Mouse (Mus musculus) gastrocnemius, adult 2 months (tissue): ENCODE data around the gene Srpk1. TPM values are rescaled to one million over a fixed set of nuclear protein-coding genes. Genes with fewer than 3 reads are reported as not detected.

Experiments used
- DNase-seq: peaks from one replicate; pipeline ENCODE4 v3.0.0; 2022
- H3K27ac ChIP-seq: fragments of 200-600 bp; 2 replicates; pipeline ENCODE4 v1.8.1; 2022; ENCODE audit warnings: mild to moderate bottlenecking
- H3K4me3 ChIP-seq: fragments of 200-600 bp; 2 replicates; pipeline ENCODE4 v1.8.1; 2022; ENCODE audit warnings: mild to moderate bottlenecking, moderate library complexity
- CTCF ChIP-seq: fragments of 200-600 bp; IDR thresholded peaks from 2 replicates; pipeline ENCODE4 v1.8.1; 2022; ENCODE audit warnings: antibody characterized with exemption, mild to moderate bottlenecking, moderate library complexity
- intact Hi-C: fragments of 180-260 bp; cut with DNase I; formaldehyde crosslinking; loops from one replicate; pipeline ENCODE4 v1.15.1; 2025
- total RNA-seq, 2 experiments: library from RNA; stranded (reverse); gene quantifications; 2 replicates each; pipeline ENCODE4 v1.2.3; 2021

Gene Srpk1
- total RNA-seq, 2 experiments from 2014 or later, result 28.0 to 39.7 TPM

DNA sequence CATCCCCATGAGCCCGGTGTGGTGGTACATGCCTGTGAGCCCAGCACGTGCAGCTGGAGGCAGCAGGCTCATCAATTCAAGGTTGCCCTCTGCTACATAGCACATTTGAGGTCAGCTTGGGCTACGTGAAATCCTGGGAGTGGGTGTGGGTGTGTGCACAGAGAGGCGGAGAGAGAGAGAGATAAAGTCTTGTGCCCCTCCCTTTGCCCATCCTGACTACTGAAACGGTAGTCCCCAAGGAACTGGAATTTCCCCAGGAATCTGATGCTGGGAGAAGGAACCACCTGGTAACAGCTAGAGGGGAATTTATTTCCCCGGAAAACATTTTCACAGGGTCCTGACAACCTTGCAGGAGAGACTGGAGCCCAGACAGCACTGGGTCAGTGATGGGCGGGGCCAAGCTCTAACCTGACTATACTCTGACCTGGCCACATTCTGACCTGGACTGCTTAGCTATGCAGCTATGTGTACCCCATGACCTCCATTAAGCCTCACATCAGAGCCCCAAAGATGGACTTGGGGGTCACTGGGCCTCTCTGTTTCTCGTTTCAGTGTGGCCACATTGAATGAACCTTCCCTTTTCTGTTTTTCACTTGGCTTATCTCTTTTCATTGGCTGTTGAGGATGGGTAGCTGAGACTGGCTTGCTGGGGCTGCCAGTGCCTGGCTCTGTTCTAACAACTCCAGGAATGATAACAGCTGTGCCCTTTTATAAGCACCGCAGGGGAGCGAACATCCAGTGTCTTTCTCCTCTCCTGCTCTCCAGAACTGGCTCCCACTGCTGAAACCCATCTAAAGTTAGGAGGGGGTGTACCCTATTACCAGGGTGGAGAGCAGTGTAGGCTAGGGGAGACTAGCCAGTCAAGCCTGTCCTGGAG is 6.0 kb upstream of the Srpk1 start:
- intact Hi-C loops, result no loop called here
- Histone ChIP-seq H3K4me3 (no peak overlapping the region), H3K27ac (no peak overlapping the region)
- no peak for DNase-seq
- no peak for TF ChIP-seq CTCF

DNA sequence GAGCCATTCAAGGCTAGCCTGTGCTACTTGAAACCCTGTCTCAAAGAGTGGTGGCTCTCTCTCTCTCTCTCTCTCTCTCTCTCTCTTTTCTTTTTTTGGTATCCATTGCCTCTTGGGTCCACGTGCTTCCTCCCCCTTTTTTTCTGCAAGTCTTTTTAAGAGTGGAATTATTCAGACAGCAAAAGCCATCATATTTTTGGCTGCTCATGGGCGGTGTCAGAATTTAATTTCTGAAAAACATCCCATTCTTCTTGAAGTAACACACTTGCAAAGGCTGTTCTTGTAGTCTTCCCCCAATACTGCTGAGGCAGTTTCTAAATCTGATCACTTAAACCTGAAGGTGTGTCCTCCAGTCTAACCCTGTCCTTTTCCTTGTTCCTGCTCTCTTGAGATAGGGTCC is 4.4 kb upstream of the Srpk1 start:
- H3K4me3 ChIP-seq, result no peak overlapping the region
- H3K27ac ChIP-seq, result no peak overlapping the region
- intact Hi-C loops, result no loop called here
- no peak for DNase-seq
- TF ChIP-seq CTCF, result no peak

DNA sequence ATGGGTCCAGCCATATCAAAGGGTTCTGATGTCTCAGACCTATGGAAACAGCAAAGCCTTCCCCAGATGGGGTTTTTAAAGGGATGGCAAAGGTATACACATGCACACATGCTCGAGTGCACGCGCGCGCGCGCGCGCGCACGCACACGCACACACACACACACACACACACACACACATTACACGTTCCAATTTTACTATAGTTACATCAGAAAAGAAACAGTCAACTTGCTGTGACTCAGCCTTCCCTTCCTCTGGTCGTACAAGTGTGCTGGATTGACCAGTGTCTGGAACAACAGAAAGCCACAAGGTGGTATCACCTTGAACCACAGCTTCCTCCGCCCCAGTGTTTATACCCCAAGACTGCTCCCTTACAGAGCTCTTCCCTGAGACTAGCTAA is 2.8 kb upstream of the Srpk1 start:
- Histone ChIP-seq H3K4me3 (no peak overlapping the region), H3K27ac (no peak overlapping the region)
- DNase-seq, result no peak
- TF ChIP-seq CTCF, result no peak
- intact Hi-C loops, result no loop called here

DNA sequence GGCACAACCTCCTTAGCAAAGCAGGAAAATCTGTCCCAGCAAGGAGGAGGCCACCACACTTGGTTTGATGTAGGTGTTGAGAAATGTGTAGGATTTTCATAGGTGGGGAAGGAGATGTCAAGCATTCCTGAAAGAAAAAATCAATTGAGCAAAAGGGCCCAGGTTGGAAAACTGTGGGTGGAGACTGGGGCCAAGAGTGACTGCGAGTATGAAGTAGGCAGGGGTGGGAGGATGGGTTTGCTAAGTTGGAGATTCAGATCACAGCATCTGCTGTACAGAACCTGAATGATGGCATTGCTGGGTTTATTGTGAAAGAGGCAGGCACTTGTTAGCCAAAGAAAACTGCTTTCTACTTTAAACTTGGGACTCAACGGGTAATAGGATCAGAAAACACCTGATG is 2.3 kb upstream of the Srpk1 start:
- intact Hi-C loops, result no loop called here
- TF ChIP-seq CTCF, result no peak
- H3K27ac ChIP-seq, result no peak overlapping the region
- DNase-seq, result no peak
- no peak overlapping the region for H3K4me3 ChIP-seq

DNA sequence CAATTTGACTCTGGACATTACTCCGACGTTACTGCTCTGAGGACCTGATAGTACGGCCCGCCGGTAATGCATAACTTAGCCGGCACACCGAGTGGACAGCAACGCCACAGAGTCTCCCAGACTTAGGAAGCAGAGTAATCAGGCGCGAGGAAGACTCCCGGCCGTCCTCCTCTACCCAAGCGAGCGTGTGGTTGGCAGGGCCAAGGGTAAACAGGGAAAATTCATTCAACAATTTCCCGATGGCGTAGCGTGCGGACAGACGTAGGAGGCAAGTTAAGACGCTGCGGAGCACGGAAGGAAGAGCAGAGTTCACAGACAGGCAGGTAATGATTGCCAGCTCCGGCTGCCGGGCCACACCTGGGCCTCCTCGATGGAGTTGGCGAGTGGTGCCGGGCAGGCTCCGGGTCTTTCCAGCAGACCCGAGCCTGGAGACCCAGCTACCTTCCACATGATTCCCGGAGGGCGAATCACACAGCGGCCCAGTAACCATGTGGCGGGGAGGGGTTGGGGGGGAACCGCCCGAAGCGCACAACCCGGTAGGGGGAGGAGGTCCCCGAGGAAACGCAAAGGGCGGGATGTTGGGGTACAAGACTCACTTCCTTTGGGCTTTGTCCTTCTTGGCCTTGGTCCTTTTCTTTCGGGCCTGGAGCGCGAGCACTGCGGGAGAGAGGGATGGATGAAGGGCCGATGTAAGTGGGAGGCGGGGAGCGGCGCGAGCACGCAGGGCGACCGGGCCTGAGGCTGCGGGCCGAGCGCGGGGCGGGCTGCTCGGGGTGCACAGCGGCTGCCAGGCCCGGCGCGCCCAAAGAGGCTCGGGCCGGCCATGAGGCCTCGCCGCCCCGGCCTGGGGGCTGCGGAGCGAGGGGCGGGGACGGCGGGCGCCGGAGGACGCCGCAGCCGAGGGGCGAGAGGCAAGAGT is 869 bp downstream of the Srpk1 start:
- peak overlapping the region; percentile 93 for H3K27ac ChIP-seq
- peak; percentile 62 for DNase-seq
- H3K4me3 ChIP-seq, result peak overlapping the region; percentile 89
- no peak for TF ChIP-seq CTCF
- intact Hi-C loops, result no loop called here

DNA sequence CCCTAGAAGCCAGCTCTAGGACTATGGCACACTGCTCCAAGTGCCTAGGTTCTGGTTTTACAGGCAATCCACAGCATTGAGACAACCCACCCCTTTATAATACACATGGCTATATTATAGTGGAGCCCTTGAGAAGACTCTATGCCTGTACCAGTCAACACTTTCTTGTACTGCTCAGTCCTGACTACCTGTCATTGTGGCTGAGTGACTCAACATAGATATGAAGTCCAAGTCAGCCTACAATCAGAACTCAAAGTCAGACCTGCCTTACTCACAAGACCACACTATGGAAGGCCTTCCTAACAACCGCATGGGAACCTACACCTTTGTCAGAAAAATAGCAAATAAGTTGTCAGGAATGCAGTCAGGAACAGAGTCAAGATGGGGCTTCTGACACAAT is 3.7 kb downstream of the Srpk1 start:
- Histone ChIP-seq H3K27ac (no peak overlapping the region), H3K4me3 (no peak overlapping the region)
- no peak for TF ChIP-seq CTCF
- intact Hi-C loops, result no loop called here
- no peak for DNase-seq

DNA sequence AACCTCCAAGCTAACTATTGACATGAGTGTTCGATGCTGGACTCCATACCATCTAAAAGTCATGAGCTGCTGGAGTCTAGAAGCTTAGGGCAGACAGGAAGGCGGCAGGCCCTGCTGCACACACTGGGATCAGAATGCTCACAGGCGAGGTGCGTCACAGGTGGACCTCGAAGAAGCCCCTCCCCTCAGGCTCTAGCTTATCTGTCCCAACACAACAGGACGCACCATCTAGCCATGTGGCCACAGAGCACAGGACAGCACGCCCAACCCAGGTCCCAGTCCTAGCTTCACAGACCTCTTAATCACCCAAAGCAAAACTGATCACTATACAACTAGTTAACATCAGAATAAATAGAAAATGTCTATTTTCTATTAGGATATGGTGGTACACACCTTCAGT is 4.4 kb downstream of the Srpk1 start:
- intact Hi-C loops, result no loop called here
- Histone ChIP-seq H3K4me3 (no peak overlapping the region), H3K27ac (no peak overlapping the region)
- DNase-seq, result no peak
- TF ChIP-seq CTCF, result no peak

DNA sequence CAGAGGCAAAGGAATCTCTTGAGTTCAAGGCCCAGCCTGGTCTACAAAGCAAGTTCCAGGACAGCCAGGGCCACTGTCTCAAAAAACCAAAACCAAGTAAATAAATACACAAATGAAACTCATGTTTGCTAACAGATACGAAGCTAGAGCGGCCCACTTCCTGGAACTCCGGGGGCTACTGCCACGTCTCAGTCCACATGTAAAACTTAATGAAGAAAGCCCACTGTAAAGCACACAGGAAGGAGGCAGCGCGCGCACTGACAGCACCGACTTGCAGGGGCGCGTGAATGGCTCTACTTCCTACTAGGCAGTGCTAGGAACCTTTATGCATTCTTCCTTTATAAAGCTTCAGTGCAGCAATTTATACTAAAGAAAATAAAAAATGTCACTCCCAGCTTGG is 4.9 kb downstream of the Srpk1 start:
- Histone ChIP-seq H3K27ac (no peak overlapping the region), H3K4me3 (no peak overlapping the region)
- DNase-seq, result no peak
- TF ChIP-seq CTCF, result no peak
- intact Hi-C loops, result no loop called here

DNA sequence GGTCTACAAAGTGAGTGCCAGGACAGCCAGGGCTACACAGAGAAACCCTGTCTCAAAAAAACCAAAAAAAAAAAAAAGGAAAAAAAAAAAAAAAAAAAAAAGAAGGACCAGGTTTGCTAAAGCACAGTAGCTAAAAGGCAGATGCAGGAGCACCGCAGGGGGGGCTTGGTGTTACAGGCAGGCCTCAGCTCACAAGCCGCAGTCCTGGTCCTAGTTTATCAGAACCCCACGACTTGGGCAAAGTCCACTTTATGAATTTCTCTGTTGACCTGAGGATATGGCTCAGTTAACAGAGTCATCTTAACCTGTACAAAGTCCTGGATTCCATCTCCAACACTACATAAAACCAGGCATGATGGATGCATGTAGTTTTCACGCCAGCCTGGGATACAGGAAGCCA is 7.2 kb downstream of the Srpk1 start:
- intact Hi-C loops, result no loop called here
- no peak for TF ChIP-seq CTCF

DNA sequence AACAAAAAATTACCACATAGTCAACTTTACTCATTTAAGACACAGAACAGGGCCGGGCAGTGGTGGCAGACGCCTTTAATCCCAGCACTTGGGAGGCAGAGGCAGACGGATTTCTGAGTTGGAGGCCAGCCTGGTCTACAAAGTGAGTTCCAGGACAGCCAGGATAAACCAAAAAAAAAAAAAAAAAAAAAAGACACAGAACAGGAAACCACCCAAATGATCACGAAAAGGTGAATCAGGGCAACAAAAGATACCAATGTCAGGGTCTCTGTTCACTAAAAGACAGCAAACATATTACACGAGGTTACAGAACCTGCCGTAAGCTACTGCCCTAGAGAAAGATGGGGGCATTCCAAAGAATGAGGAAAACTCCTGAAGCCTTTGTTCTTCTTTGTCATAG is 9.4 kb downstream of the Srpk1 start:
- Histone ChIP-seq H3K27ac (no peak overlapping the region), H3K4me3 (no peak overlapping the region)
- intact Hi-C loops, result no loop called here
- no peak for DNase-seq
- no peak for TF ChIP-seq CTCF

More for the DNA sequence above, 7.2 kb downstream of the Srpk1 start:
- Histone ChIP-seq H3K27ac (no peak overlapping the region), H3K4me3 (no peak overlapping the region)
- no peak for DNase-seq

DNA sequence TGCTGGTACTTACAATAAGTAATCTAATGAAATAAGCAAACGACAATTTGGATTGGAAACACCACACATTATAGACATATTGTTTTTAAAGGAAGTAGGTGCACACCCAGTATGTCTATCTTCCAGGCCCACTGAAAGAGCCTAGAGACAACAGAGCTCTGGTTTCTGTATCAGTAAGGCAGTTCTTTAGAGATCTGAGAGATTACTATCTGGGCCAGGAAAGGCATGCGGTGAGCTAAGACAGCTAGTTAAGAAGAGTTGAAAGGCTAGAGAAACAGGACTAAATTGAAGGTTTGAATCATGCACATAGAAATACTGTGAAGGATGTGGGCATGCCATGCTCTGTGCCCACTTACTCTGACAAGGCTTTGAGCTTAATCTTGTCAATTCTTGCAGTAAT is 9.9 kb downstream of the Srpk1 start:
- DNase-seq, result no peak
- intact Hi-C loops, result no loop called here
- TF ChIP-seq CTCF, result no peak
- H3K4me3 ChIP-seq, result no peak overlapping the region
- H3K27ac ChIP-seq, result no peak overlapping the region

DNA sequence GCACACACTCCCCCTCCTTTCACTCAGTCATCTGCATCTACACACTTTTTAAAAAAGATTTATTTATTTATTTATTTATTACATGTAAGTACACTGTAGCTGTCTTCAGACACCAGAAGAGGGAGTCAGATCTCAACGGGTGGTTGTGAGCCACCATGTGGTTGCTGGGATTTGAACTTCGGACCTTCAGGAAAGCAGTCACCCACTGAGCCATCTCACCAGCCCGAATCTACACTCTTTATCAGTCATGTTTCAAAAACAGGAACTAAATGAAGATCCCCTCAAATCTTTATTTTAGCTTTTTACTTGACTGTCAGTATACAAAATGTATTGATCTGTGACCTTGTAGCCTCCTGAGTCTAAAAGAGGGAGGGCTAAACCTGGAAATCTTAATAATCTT is 13.0 kb downstream of the Srpk1 start:
- Histone ChIP-seq H3K27ac (no peak overlapping the region), H3K4me3 (no peak overlapping the region)
- no peak for TF ChIP-seq CTCF
- intact Hi-C loops, result no loop called here
- DNase-seq, result no peak

DNA sequence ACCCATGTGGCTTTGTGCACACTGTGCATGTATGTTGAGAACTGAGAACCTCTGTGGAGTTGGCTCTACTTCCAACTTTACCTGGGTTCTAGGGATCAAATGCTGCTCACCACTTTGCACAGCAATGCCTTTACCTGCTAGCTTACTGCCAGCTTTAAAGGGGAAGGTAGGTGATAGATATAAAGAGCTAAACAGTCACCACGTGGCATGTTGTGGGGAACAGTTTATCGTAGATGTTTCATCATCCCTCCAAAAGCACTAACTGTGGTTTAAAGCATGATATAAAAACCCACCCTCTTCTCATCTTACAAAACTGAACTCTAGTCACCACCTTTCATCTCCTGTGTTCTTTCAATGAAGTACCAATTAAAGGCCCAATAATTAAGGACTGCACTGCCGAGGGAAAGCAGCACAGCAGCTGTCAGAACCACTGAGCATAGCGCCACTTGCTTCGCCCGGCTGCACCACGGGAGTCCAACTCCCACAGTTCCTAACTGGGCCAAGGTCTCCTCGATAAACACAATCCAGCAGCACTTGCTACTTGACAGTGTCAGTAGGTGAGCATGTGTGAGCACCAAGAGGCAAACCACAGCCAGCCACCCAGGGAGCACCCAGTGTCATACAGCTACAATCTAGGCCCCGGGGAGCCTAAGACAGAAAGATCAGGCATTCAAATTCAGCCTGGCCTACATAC is 20.8 kb downstream of the Srpk1 start:
- H3K27ac ChIP-seq, result no peak overlapping the region
- no peak overlapping the region for H3K4me3 ChIP-seq
- DNase-seq, result no peak
- intact Hi-C loops, result no loop called here
- no peak for TF ChIP-seq CTCF
